Mouse (Mus musculus) lung, postnatal 0 days (tissue): ENCODE measurements around the gene Knstrn.

Experiments
- CTCF ChIP-seq: IDR thresholded peaks from 2 replicates; pipeline ENCODE4 v1.5.1; 2016; ENCODE audit warnings: antibody characterized with exemption, mild to moderate bottlenecking
- EP300 ChIP-seq: IDR thresholded peaks from 2 replicates; pipeline ENCODE4 v1.6.1; 2016; ENCODE audit warnings: antibody characterized with exemption, mild to moderate bottlenecking, control low read depth

DNA sequence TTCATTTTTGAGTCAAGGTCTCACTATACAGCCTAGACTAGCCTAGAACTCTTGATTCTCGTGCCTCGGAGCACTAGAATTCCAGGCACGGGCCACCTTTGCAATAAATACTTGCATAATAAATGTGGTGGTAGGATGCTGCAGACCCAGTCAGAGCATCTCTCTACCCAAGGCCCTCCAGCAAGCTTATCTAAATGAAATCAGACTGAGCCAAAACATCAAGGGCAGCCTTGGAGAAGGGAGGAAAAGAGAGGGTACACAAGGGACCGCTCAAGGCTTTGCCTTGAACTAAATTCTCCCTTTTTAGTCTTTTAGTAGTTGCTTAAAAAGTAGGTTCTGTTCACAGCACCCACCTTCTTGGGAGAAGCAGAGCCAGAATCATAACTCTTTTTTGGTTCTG lies 77.4 kb downstream of the Knstrn start:
- TF ChIP-seq EP300: no peak
- no peak for TF ChIP-seq CTCF
